Mouse (Mus musculus) limb, embryonic 12.5 days (tissue): Measurements from ENCODE around the gene Magi2. TPM values are rescaled to one million over a fixed set of nuclear protein-coding genes. Genes with fewer than 3 reads are reported as not detected.

ENCODE experiments used
- ATAC-seq: fragments of 200-750 bp; cut with Nextera tagmentation; 2 replicates; pipeline ENCODE4 v1.8.0; 2017; ENCODE audit warnings: low read depth, moderate TSS enrichment; ENCODE audit not compliant: insufficient number of reproducible peaks, insufficient read depth, low FRiP score, low TSS enrichment
- H3K27ac ChIP-seq: fragments of 300-500 bp; sonication (generic); 2 replicates; pipeline ENCODE4 v1.5.1; 2016; ENCODE audit warnings: mild to moderate bottlenecking, moderate library complexity
- H3K27me3 ChIP-seq: fragments of 300-500 bp; sonication (generic); 2 replicates; pipeline ENCODE4 v1.6.1; 2016; ENCODE audit warnings: mild to moderate bottlenecking, moderate library complexity
- H3K36me3 ChIP-seq: fragments of 300-500 bp; sonication (generic); 2 replicates; pipeline ENCODE4 v1.6.1; 2016; ENCODE audit warnings: mild to moderate bottlenecking, moderate library complexity
- H3K4me1 ChIP-seq: fragments of 300-500 bp; sonication (generic); replicated peaks from 2 replicates; pipeline ENCODE4 v1.6.1; 2016
- H3K4me2 ChIP-seq: fragments of 300-500 bp; sonication (generic); 2 replicates; pipeline ENCODE4 v1.6.1; 2016; ENCODE audit warnings: mild to moderate bottlenecking, moderate library complexity
- H3K4me3 ChIP-seq: fragments of 300-500 bp; sonication (generic); replicated peaks from 2 replicates; pipeline ENCODE4 v1.5.1; 2016; ENCODE audit warnings: mild to moderate bottlenecking
- H3K9ac ChIP-seq: fragments of 300-500 bp; sonication (generic); replicated peaks from 2 replicates; pipeline ENCODE4 v1.6.1; 2016; ENCODE audit warnings: mild to moderate bottlenecking, moderate library complexity
- H3K9me3 ChIP-seq: fragments of 300-500 bp; sonication (generic); 2 replicates; pipeline ENCODE4 v1.6.1; 2016; ENCODE audit warnings: mild to moderate bottlenecking, moderate library complexity
- whole genome bisulfite sequencing: fragments of 180-500 bp; shearing (Covaris S2); methylation state at CpG from one replicate; pipeline ENCODE4 v1.1.7; 2016; 5-methylcytosine and 5-hydroxymethylcytosine counted together
- polyA plus RNA-seq: library from polyadenylated mRNA; unstranded; fragments of >200 nt; fragmentation: Nextera tagmentation; extraction: Ambion mirVana; gene quantifications from 2 replicates; pipeline ENCODE4 v1.2.1, GENCODE M21; 2016

Magi2 gene
- polyA plus RNA-seq, 1 experiment from 2014 or later, result 7.0 TPM

- no peak overlapping the region for H3K9ac ChIP-seq
- no peaks in the 10 kb centered on the region for H3K27me3 ChIP-seq
- H3K4me1 ChIP-seq, result no peaks in the 10 kb centered on the region
- H3K36me3 ChIP-seq, result no peaks in the 10 kb centered on the region
- 70% methylated on average over 12 of the region's 12 CpGs for WGBS
- no peak overlapping the region for H3K27ac ChIP-seq
- H3K9me3 ChIP-seq, result no peaks in the 10 kb centered on the region
- H3K4me3 ChIP-seq, result no peak overlapping the region
- no peak for ATAC-seq
- no peak overlapping the region for H3K4me2 ChIP-seq
These were observed 520.2 kb downstream of the Magi2 start for GRCm38 (mm10) chr5:19746865-19747514.

- 71% methylated on average over 3 of the region's 3 CpGs for WGBS
- no peaks in the 10 kb centered on the region for H3K27me3 ChIP-seq
- H3K4me3 ChIP-seq, result no peak overlapping the region
- no peaks in the 10 kb centered on the region for H3K4me1 ChIP-seq
- H3K4me2 ChIP-seq, result no peak overlapping the region
- H3K36me3 ChIP-seq, result no peaks in the 10 kb centered on the region
- no peak overlapping the region for H3K9ac ChIP-seq
- no peak overlapping the region for H3K27ac ChIP-seq
- H3K9me3 ChIP-seq, result no peaks in the 10 kb centered on the region
- no peak for ATAC-seq
These were observed 520.8 kb downstream of the Magi2 start for GRCm38 (mm10) chr5:19747631-19748030.

- no peaks in the 10 kb centered on the region for H3K9me3 ChIP-seq
- H3K9ac ChIP-seq, result no peak overlapping the region
- H3K27ac ChIP-seq, result no peak overlapping the region
- H3K4me1 ChIP-seq, result no peaks in the 10 kb centered on the region
- no peak overlapping the region for H3K4me3 ChIP-seq
- no peak for ATAC-seq
- H3K4me2 ChIP-seq, result no peak overlapping the region
- WGBS, result 91% methylated on average over 1 of the region's 1 CpGs
- H3K36me3 ChIP-seq, result no peaks in the 10 kb centered on the region
- H3K27me3 ChIP-seq, result no peaks in the 10 kb centered on the region
These were observed 552.4 kb downstream of the Magi2 start for GRCm38 (mm10) chr5:19779224-19779623.

GRCm38 (mm10) chr5:19780076-19780475 is 553.2 kb downstream of the Magi2 start:
- H3K9me3 ChIP-seq, result no peaks in the 10 kb centered on the region
- no peak overlapping the region for H3K4me3 ChIP-seq
- H3K4me1 ChIP-seq, result no peaks in the 10 kb centered on the region
- no peak overlapping the region for H3K27ac ChIP-seq
- no peak overlapping the region for H3K9ac ChIP-seq
- H3K4me2 ChIP-seq, result no peak overlapping the region
- no peaks in the 10 kb centered on the region for H3K27me3 ChIP-seq
- ATAC-seq, result no peak
- 79% methylated on average over 2 of the region's 2 CpGs for WGBS
- no peaks in the 10 kb centered on the region for H3K36me3 ChIP-seq

GRCm38 (mm10) chr5:19785320-19785719 is 558.5 kb downstream of the Magi2 start:
- Histone ChIP-seq H3K4me1 (no peaks in the 10 kb centered on the region), H3K27ac (no peak overlapping the region), H3K4me3 (no peak overlapping the region), H3K27me3 (no peaks in the 10 kb centered on the region), H3K9me3 (no peaks in the 10 kb centered on the region), H3K4me2 (no peak overlapping the region), H3K9ac (no peak overlapping the region), H3K36me3 (no peaks in the 10 kb centered on the region)
- no peak for ATAC-seq

- ATAC-seq, result no peak
- H3K4me1 ChIP-seq, result no peaks in the 10 kb centered on the region
- H3K27me3 ChIP-seq, result no peaks in the 10 kb centered on the region
- H3K4me3 ChIP-seq, result no peak overlapping the region
- H3K4me2 ChIP-seq, result no peak overlapping the region
- no peak overlapping the region for H3K27ac ChIP-seq
- 44% methylated on average over 5 of the region's 5 CpGs for WGBS
- H3K36me3 ChIP-seq, result no peaks in the 10 kb centered on the region
- H3K9ac ChIP-seq, result no peak overlapping the region
- peaks cover 7% of the 10 kb centered on the region; the same call in 1 of the 2 replicates for H3K9me3 ChIP-seq
These were observed 560.8 kb downstream of the Magi2 start for GRCm38 (mm10) chr5:19787522-19788144.

GRCm38 (mm10) chr5:19803052-19803769 is 576.4 kb downstream of the Magi2 start:
- Histone ChIP-seq H3K9me3 (no peaks in the 10 kb centered on the region), H3K4me2 (no peak overlapping the region), H3K27me3 (no peaks in the 10 kb centered on the region), H3K27ac (no peak overlapping the region), H3K9ac (no peak overlapping the region), H3K36me3 (no peaks in the 10 kb centered on the region), H3K4me3 (no peak overlapping the region), H3K4me1 (no peaks in the 10 kb centered on the region)
- 89% methylated on average over 5 of the region's 5 CpGs for WGBS
- no peak for ATAC-seq

- Histone ChIP-seq H3K4me1 (no peaks in the 10 kb centered on the region), H3K27me3 (no peaks in the 10 kb centered on the region), H3K27ac (no peak overlapping the region), H3K36me3 (no peaks in the 10 kb centered on the region), H3K9me3 (no peaks in the 10 kb centered on the region), H3K4me3 (no peak overlapping the region), H3K4me2 (no peak overlapping the region), H3K9ac (no peak overlapping the region)
- 86% methylated on average over 2 of the region's 2 CpGs for WGBS
- ATAC-seq, result no peak
These were observed 595.7 kb downstream of the Magi2 start for GRCm38 (mm10) chr5:19822502-19822901.

- Histone ChIP-seq H3K4me3 (no peak overlapping the region), H3K9ac (no peak overlapping the region), H3K27ac (no peak overlapping the region), H3K4me1 (no peaks in the 10 kb centered on the region), H3K27me3 (no peaks in the 10 kb centered on the region), H3K4me2 (no peak overlapping the region), H3K36me3 (no peaks in the 10 kb centered on the region), H3K9me3 (no peaks in the 10 kb centered on the region)
- no peak for ATAC-seq
- 72% methylated on average over 2 of the region's 2 CpGs for WGBS
These were observed 599.1 kb downstream of the Magi2 start for GRCm38 (mm10) chr5:19825943-19826342.

GRCm38 (mm10) chr5:19829341-19829740 is 602.5 kb downstream of the Magi2 start:
- H3K9me3 ChIP-seq, result no peaks in the 10 kb centered on the region
- no peak overlapping the region for H3K4me2 ChIP-seq
- H3K4me1 ChIP-seq, result no peaks in the 10 kb centered on the region
- WGBS, result 77% methylated on average over 2 of the region's 2 CpGs
- no peak overlapping the region for H3K9ac ChIP-seq
- ATAC-seq, result no peak
- no peak overlapping the region for H3K4me3 ChIP-seq
- no peaks in the 10 kb centered on the region for H3K36me3 ChIP-seq
- no peaks in the 10 kb centered on the region for H3K27me3 ChIP-seq
- H3K27ac ChIP-seq, result no peak overlapping the region

GRCm38 (mm10) chr5:19862854-19863253 is 636.0 kb downstream of the Magi2 start:
- Histone ChIP-seq H3K36me3 (no peaks in the 10 kb centered on the region), H3K4me1 (no peaks in the 10 kb centered on the region), H3K9ac (no peak overlapping the region), H3K9me3 (no peaks in the 10 kb centered on the region), H3K4me2 (no peak overlapping the region), H3K27me3 (no peaks in the 10 kb centered on the region), H3K27ac (no peak overlapping the region), H3K4me3 (no peak overlapping the region)
- 68% methylated on average over 2 of the region's 2 CpGs for WGBS
- ATAC-seq, result no peak
